In genomic region chr1:187891262-187891661, GRCm38 (mm10) we compare ENCODE assay signal across 21 mouse cellular contexts.
"Had no signal": no experiment of that assay in that cellular context is flagged by ENCODE, and none has a peak within 500 bp of the region (broad histone marks: within the 10 kb centered on the region; RNA-seq: fewer than 3 reads in every experiment).

No protein-coding gene starts in this region.

- H3K4me2 ChIP-seq: limb, embryonic 13.5 days; liver, embryonic 13.5 days; lung, embryonic 15.5 days; neural tube, embryonic 12.5 days; neural tube, embryonic 15.5 days had no signal

- H3K4me1 ChIP-seq: limb, embryonic 13.5 days; liver, embryonic 13.5 days; lung, embryonic 15.5 days; megakaryocyte, embryonic 14.5 days; midbrain, embryonic 10.5 days; neural tube, embryonic 12.5 days; neural tube, embryonic 15.5 days had no signal

- H3K27ac ChIP-seq: limb, embryonic 10.5 days; limb, embryonic 13.5 days; liver, embryonic 13.5 days; lung, embryonic 15.5 days; macrophage; midbrain, embryonic 10.5 days; neural tube, embryonic 12.5 days; neural tube, embryonic 15.5 days; stomach, postnatal 0 days had no signal

- H3K36me3 ChIP-seq: limb, embryonic 10.5 days; limb, embryonic 13.5 days; liver, embryonic 13.5 days; lung, embryonic 15.5 days; midbrain, embryonic 10.5 days; neural tube, embryonic 12.5 days; neural tube, embryonic 15.5 days had no signal

- H3K27me3 ChIP-seq: limb, embryonic 13.5 days; liver, embryonic 13.5 days; lung, embryonic 15.5 days; megakaryocyte, embryonic 14.5 days; neural tube, embryonic 12.5 days; neural tube, embryonic 15.5 days had no signal

- H3K9me3 ChIP-seq: limb, embryonic 10.5 days; limb, embryonic 13.5 days; liver, embryonic 13.5 days; lung, embryonic 15.5 days; midbrain, embryonic 10.5 days; neural tube, embryonic 12.5 days; neural tube, embryonic 15.5 days had no signal

- H3K4me3 ChIP-seq: limb, embryonic 10.5 days; limb, embryonic 13.5 days; liver, embryonic 13.5 days; lung, embryonic 15.5 days; megakaryocyte, embryonic 14.5 days; midbrain, embryonic 10.5 days; neural tube, embryonic 12.5 days; neural tube, embryonic 15.5 days had no signal

- DNase-seq: kidney, adult 18-20 months; kidney, adult 9 months; kidney, postnatal 14 days; kidney, postnatal 4 days; layer of hippocampus, adult 9-11 months; liver; liver, embryonic 13.5 days; midbrain, embryonic 14.5 days; right cerebral cortex, adult 18-20 months; right cerebral cortex, postnatal 14 days; right cerebral cortex, postnatal 4 days; thymus, postnatal 25 days had no signal

- H3K9ac ChIP-seq: limb, embryonic 13.5 days; liver, embryonic 13.5 days; lung, embryonic 15.5 days; neural tube, embryonic 12.5 days; neural tube, embryonic 15.5 days had no signal
